Mouse (Mus musculus) CH12.LX (cell line): ENCODE measurements around the gene Srebf2.

Experiments used
- CHD1 ChIP-seq: IDR thresholded peaks from 2 replicates; pipeline ENCODE4 v1.6.1; 2012; ENCODE audit warnings: low read depth, low read length, improper control_type of control experiment, inconsistent platforms
- CTCF ChIP-seq, 2 experiments: IDR thresholded peaks in 1 of 2; conservative IDR thresholded peaks in 1 of 2; 2 replicates each; pipeline ENCODE4 v1.5.1; 2011 to 2012; ENCODE audit warnings: low read depth in 2 of 2, low read length in 2 of 2, improper control_type of control experiment in 1 of 2, inconsistent platforms in 1 of 2, mild to moderate bottlenecking in 1 of 2, moderate library complexity in 1 of 2
- E2F4 ChIP-seq: IDR thresholded peaks from 2 replicates; pipeline ENCODE4 v1.6.1; 2011; ENCODE audit warnings: low read depth, low read length, improper control_type of control experiment; ENCODE audit not compliant: insufficient replicate concordance
- EP300 ChIP-seq: IDR thresholded peaks from 2 replicates; pipeline ENCODE4 v1.6.1; 2011; ENCODE audit warnings: low read length, improper control_type of control experiment
- POLR2A ChIP-seq: IDR thresholded peaks from 2 replicates; pipeline ENCODE4 v1.6.1; 2011; ENCODE audit warnings: low read depth, mild to moderate bottlenecking, improper control_type of control experiment, low read length
- TCF12 ChIP-seq: IDR thresholded peaks from 2 replicates; pipeline ENCODE4 v1.6.1; 2014; ENCODE audit warnings: low read depth, mild to moderate bottlenecking, inconsistent platforms, low read length, improper control_type of control experiment
- USF1 ChIP-seq: IDR thresholded peaks from 2 replicates; pipeline ENCODE4 v1.6.1; 2014; ENCODE audit warnings: low read depth, mild to moderate bottlenecking, inconsistent platforms, low read length, improper control_type of control experiment

DNA sequence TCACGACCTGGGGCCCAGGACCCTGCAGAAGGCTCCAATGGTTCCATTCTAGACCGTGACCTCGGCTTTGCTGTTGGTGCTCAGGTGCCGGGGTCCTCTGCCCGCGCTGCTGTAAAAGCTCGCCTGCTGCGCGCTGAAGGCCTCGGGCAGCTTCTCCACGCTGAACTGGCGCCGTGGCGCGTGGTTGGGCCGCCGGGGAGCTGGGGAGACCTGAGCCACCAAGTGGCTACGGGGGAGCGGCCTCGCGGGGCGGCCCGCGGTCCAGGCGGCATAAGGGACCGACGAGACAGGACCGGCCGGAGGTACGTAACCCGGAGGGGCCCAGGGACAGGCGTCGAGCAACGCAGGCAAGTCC lies 60.1 kb downstream of the Srebf2 start:
- no peak for TF ChIP-seq CTCF (conservative IDR thresholded peaks at IDR 0.05 in 1 of 2, IDR thresholded peaks at IDR 0.05 in 1 of 2; ENCODE audit: low read depth in 2 of 2, low read length in 2 of 2)
- TF ChIP-seq CHD1: no peak
- no peak for TF ChIP-seq USF1
- TF ChIP-seq EP300: no peak
- TF ChIP-seq POLR2A: no peak; the same call in 1 of the 2 replicates
- no peak for TF ChIP-seq E2F4
- TF ChIP-seq TCF12: no peak
